Mouse (Mus musculus): ENCODE results near the gene Rimbp2.

GRCm38 (mm10) chr5:128815629-128816028, 137.7 kb downstream of the Rimbp2 start:
- TF ChIP-seq POLR2A (IDR thresholded peaks at IDR 0.05; ENCODE audit: low read depth, low read length) (no peak), CTCF (IDR thresholded peaks at IDR 0.05; ENCODE audit: extremely low read depth, insufficient read length, insufficient replicate concordance, low read depth, low read length) (no peak)
